10 mouse cellular contexts compared by ENCODE assay signal in genomic region chr9:45371337-45371707, GRCm38 (mm10). TPM values are rescaled to one million over a fixed set of nuclear protein-coding genes. Genes with fewer than 3 reads are reported as not detected.
DNase-seq lines count a peak whose midpoint lies in the region; ATAC-seq and TF ChIP-seq lines count a peak whose summit lies in the region.
"Had no signal": no experiment of that assay in that cellular context is flagged by ENCODE, and none has a peak within 500 bp of the region (broad histone marks: within the 10 kb centered on the region; RNA-seq: fewer than 3 reads in every experiment).

No protein-coding gene starts in this region.

- DNase-seq in heart, adult 18-20 months: no peak
- DNase-seq in R1 (ENCODE audit: low read depth, low spot score): peak; percentile 79
- peak; percentile 79 for DNase-seq in forebrain, postnatal 0 days
- no peak for DNase-seq in adrenal gland, adult 18-20 months (ENCODE audit: low spot score in 2 of 2)
- no peak for DNase-seq in T-cell, adult 2 months (ENCODE audit: low spot score)
- no peak for DNase-seq in urinary bladder, adult 18-20 months (ENCODE audit: low spot score in 2 of 2)

- no peak for ATAC-seq in heart, embryonic 12.5 days (ENCODE audit: insufficient number of reproducible peaks, low FRiP score)
- peak; percentile 56 for ATAC-seq in forebrain, postnatal 0 days
- peak; percentile 52; the same call in 1 of the 2 replicates for ATAC-seq in midbrain, embryonic 12.5 days (ENCODE audit: low FRiP score, low read depth)

- 54% methylated on average over 2 of the region's 2 CpGs for WGBS in heart, embryonic 12.5 days
- 5% methylated on average over 2 of the region's 2 CpGs for WGBS in forebrain, postnatal 0 days
- WGBS in midbrain, embryonic 12.5 days: 10% methylated on average over 2 of the region's 2 CpGs

- peaks cover 27% of the 10 kb centered on the region for H3K4me1 ChIP-seq in heart, embryonic 12.5 days (replicated peaks)
- peaks cover 20% of the 10 kb centered on the region for H3K4me1 ChIP-seq in forebrain, postnatal 0 days (ENCODE audit: insufficient read depth)
- H3K4me1 ChIP-seq in midbrain, embryonic 12.5 days: peaks cover 36% of the 10 kb centered on the region

- peak overlapping the region; percentile 72; the same call in 1 of the 2 replicates for H3K9ac ChIP-seq in heart, embryonic 12.5 days
- peak overlapping the region; percentile 85 for H3K9ac ChIP-seq in forebrain, postnatal 0 days
- peak overlapping the region; percentile 81 for H3K9ac ChIP-seq in midbrain, embryonic 12.5 days (replicated peaks)

- H3K9me3 ChIP-seq in heart, embryonic 12.5 days (replicated peaks): no peaks in the 10 kb centered on the region
- H3K9me3 ChIP-seq in forebrain, postnatal 0 days (ENCODE audit: low read length): no peaks in the 10 kb centered on the region
- no peaks in the 10 kb centered on the region for H3K9me3 ChIP-seq in midbrain, embryonic 12.5 days

- no peaks in the 10 kb centered on the region for H3K36me3 ChIP-seq in heart, embryonic 12.5 days
- H3K36me3 ChIP-seq in forebrain, postnatal 0 days (ENCODE audit: insufficient read depth): peaks cover 5% of the 10 kb centered on the region; the same call in 1 of the 2 replicates
- H3K36me3 ChIP-seq in midbrain, embryonic 12.5 days: 0 out of 2 replicates have a peak, but pooled peaks cover 17% of the 10 kb centered on the region

- H3K27ac ChIP-seq in heart, embryonic 12.5 days (ENCODE audit: poor library complexity, severe bottlenecking): no peak overlapping the region
- peak overlapping the region; percentile 92 for H3K27ac ChIP-seq in forebrain, postnatal 0 days (ENCODE audit: low read depth, low read length)
- H3K27ac ChIP-seq in midbrain, embryonic 12.5 days (replicated peaks): peak overlapping the region; percentile 83

- peak overlapping the region; percentile 54 for H3K4me3 ChIP-seq in heart, embryonic 12.5 days
- H3K4me3 ChIP-seq in forebrain, postnatal 0 days (ENCODE audit: low read depth, low read length): peak overlapping the region; percentile 80
- peak overlapping the region; percentile 78 for H3K4me3 ChIP-seq in midbrain, embryonic 12.5 days
- H3K4me3 ChIP-seq: myocyte had no signal

- no peak for TF ChIP-seq CTCF in forebrain, postnatal 0 days (IDR thresholded peaks at IDR 0.05; ENCODE audit: low read depth)

- H3K27me3 ChIP-seq in heart, embryonic 12.5 days (replicated peaks): 0 out of 2 replicates have a peak, but pooled peaks cover 13% of the 10 kb centered on the region
- H3K27me3 ChIP-seq in forebrain, postnatal 0 days (ENCODE audit: insufficient read depth, low read length): no peaks in the 10 kb centered on the region
- H3K27me3 ChIP-seq in midbrain, embryonic 12.5 days: peaks cover 26% of the 10 kb centered on the region

- H3K4me2 ChIP-seq in heart, embryonic 12.5 days: peak overlapping the region; percentile 92
- peak overlapping the region; percentile 67 for H3K4me2 ChIP-seq in forebrain, postnatal 0 days (ENCODE audit: low read depth)
- H3K4me2 ChIP-seq in midbrain, embryonic 12.5 days (replicated peaks): peak overlapping the region; percentile 90

RNA-seq across cellular contexts. Expression of gene Fxyd6, which starts 1.3 kb away (rescaled TPM):
- polyA plus RNA-seq in heart, embryonic 12.5 days (2016; fragmentation: Nextera tagmentation; extraction: Ambion mirVana): 30.8 and 33.4 TPM in 2 replicates
- 10 to 100 TPM; 15.0 TPM for total RNA-seq in heart, adult 18-20 months (2021)
- 412 and 499 TPM in 2 replicates for total RNA-seq in forebrain, postnatal 0 days (2014; rRNA removed)
- polyA plus RNA-seq in forebrain, postnatal 0 days (2015; fragmentation: Nextera tagmentation; extraction: Ambion mirVana): 739 and 836 TPM in 2 replicates
- polyA plus RNA-seq in midbrain, embryonic 12.5 days (2016; fragmentation: Nextera tagmentation; extraction: Ambion mirVana): 197 and 204 TPM in 2 replicates
- total RNA-seq in adrenal gland, adult 18-20 months (2021): 100 to 1,000 TPM; 209 to 250 TPM

RNA-seq across cellular contexts. Expression of gene Fxyd2, which starts 28.1 kb away (rescaled TPM):
- 1.4 and 2.2 TPM in 2 replicates for polyA plus RNA-seq in heart, embryonic 12.5 days (2016; fragmentation: Nextera tagmentation; extraction: Ambion mirVana)
- total RNA-seq in heart, adult 18-20 months (2021): 1 to 10 TPM; 2.6 to 7.9 TPM
- total RNA-seq in forebrain, postnatal 0 days (2014; rRNA removed): 22.6 and 22.7 TPM in 2 replicates
- polyA plus RNA-seq in forebrain, postnatal 0 days (2015; fragmentation: Nextera tagmentation; extraction: Ambion mirVana): 15.9 and 16.6 TPM in 2 replicates
- polyA plus RNA-seq in midbrain, embryonic 12.5 days (2016; fragmentation: Nextera tagmentation; extraction: Ambion mirVana): 2.9 and 3.0 TPM in 2 replicates
- total RNA-seq in adrenal gland, adult 18-20 months (2021): 1 to 10 TPM; 4.5 to 8.9 TPM

RNA-seq across cellular contexts. Expression of gene Tmprss13, which starts 52.4 kb away (rescaled TPM):
- 0.09 TPM in 1 of 2 replicates, not detected in the other for polyA plus RNA-seq in heart, embryonic 12.5 days (2016; fragmentation: Nextera tagmentation; extraction: Ambion mirVana)
- 1 to 10 TPM; 6.2 to 7.9 TPM for total RNA-seq in heart, adult 18-20 months (2021)
- total RNA-seq in forebrain, postnatal 0 days (2014; rRNA removed): not detected in 2 replicates
- 0.05 TPM in 1 of 2 replicates, not detected in the other for polyA plus RNA-seq in forebrain, postnatal 0 days (2015; fragmentation: Nextera tagmentation; extraction: Ambion mirVana)
- polyA plus RNA-seq in midbrain, embryonic 12.5 days (2016; fragmentation: Nextera tagmentation; extraction: Ambion mirVana): 0.07 and 0.10 TPM in 2 replicates
- total RNA-seq in adrenal gland, adult 18-20 months (2021): under 1 TPM; 0.10 to 0.27 TPM
- total RNA-seq: layer of hippocampus, adult 18-20 months had no signal
- polyA plus RNA-seq: myocyte had no signal

RNA-seq across cellular contexts. Expression of gene Dscaml1, which starts 55.1 kb away (rescaled TPM):
- 0.05 and 0.09 TPM in 2 replicates for polyA plus RNA-seq in heart, embryonic 12.5 days (2016; fragmentation: Nextera tagmentation; extraction: Ambion mirVana)
- total RNA-seq in heart, adult 18-20 months (2021): under 1 TPM in 1 of 2 experiments, not detected in 1; 0.28 TPM
- total RNA-seq in forebrain, postnatal 0 days (2014; rRNA removed): 28.9 and 42.6 TPM in 2 replicates
- polyA plus RNA-seq in forebrain, postnatal 0 days (2015; fragmentation: Nextera tagmentation; extraction: Ambion mirVana): 13.4 and 19.6 TPM in 2 replicates
- 2.0 and 2.3 TPM in 2 replicates for polyA plus RNA-seq in midbrain, embryonic 12.5 days (2016; fragmentation: Nextera tagmentation; extraction: Ambion mirVana)
- 1 to 10 TPM in 1 of 2 experiments, under 1 TPM in 1; 0.53 to 1.3 TPM for total RNA-seq in adrenal gland, adult 18-20 months (2021)
- polyA plus RNA-seq: myocyte had no signal

Comparison
In these comparisons a context has a peak if more than half of its experiments do, and no peak if none do; other contexts are left out.
1. DNase-seq: peak in R1 (single experiment) and forebrain, postnatal 0 days (single experiment); none in heart, adult 18-20 months (0 of 2), adrenal gland, adult 18-20 months (0 of 2), T-cell, adult 2 months (single experiment) and urinary bladder, adult 18-20 months (0 of 2).
2. RNA of gene Fxyd6, which starts 1.3 kb away (total RNA-seq): 412 to 499 TPM in forebrain, postnatal 0 days and 209 to 250 TPM in adrenal gland, adult 18-20 months; 15.0 TPM in heart, adult 18-20 months; every median in the first group is over 10 times any median in the second.
3. Peak in every context shown above with its lines, with median percentiles within 50 percentile points of each other: H3K4me2 ChIP-seq, H3K4me3 ChIP-seq and H3K9ac ChIP-seq.